Mouse (Mus musculus) thymus, adult 2 months (tissue): ENCODE data around the gene Ppm1m.

ENCODE experiments used
- CTCF ChIP-seq: fragments of 200-500 bp; IDR thresholded peaks from 2 replicates; pipeline ENCODE4 v1.5.1; 2012; ENCODE audit warnings: mild to moderate bottlenecking, control low read depth, low read length, moderate library complexity, borderline replicate concordance; ENCODE audit not compliant: control insufficient read depth, poor library complexity, insufficient read depth; ENCODE audit errors: extremely low read depth
- POLR2A ChIP-seq: fragments of 200-500 bp; IDR thresholded peaks from 2 replicates; pipeline ENCODE4 v1.6.1; 2012; ENCODE audit warnings: mild to moderate bottlenecking, low read length, control low read depth, moderate library complexity; ENCODE audit not compliant: control insufficient read depth, poor library complexity, insufficient read depth; ENCODE audit errors: extremely low read depth

DNA sequence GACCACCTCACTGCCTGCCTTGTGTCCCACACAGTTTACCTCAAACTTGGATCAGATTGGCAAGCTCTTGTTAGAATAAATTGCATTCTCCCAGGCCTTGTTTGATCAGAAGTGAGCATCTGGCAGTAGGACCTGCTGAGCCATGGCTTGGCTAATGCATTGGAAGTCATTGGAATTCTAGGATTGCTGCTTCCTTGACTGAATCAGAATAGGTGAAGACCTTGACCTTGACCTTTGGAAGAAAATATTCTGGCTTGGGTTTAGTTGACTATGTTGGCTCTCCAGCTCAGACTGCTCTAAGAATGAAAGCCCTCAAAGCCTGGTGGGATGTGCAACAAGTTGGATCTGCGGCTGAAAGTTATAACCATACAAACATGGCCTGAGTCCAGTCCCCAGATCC is 8.2 kb downstream of the Ppm1m start:
- TF ChIP-seq CTCF: no peak
- TF ChIP-seq POLR2A: no peak
